Mouse (Mus musculus) embryonic fibroblast, embryonic 13.5 days (primary cell): ENCODE measurements around the gene Fam107b.

Experiments used
- CTCF ChIP-seq: IDR thresholded peaks from 2 replicates; pipeline ENCODE4 v1.5.1; 2011; ENCODE audit warnings: mild to moderate bottlenecking, control low read depth, low read length, moderate library complexity, borderline replicate concordance; ENCODE audit not compliant: insufficient read depth
- POLR2A ChIP-seq: IDR thresholded peaks from 2 replicates; pipeline ENCODE4 v1.6.1; 2011; ENCODE audit warnings: low read depth, mild to moderate bottlenecking, control low read depth, low read length, moderate library complexity

- TF ChIP-seq POLR2A (no peak), CTCF (no peak)
Observed at GRCm38 (mm10) chr2:3622158-3622557, 51.9 kb downstream of the Fam107b start.
